Mouse (Mus musculus) CH12.LX (cell line): ENCODE data around the gene Tent5c. TPM values are rescaled to one million over a fixed set of nuclear protein-coding genes. Genes with fewer than 3 reads are reported as not detected.

Experiments used
- DNase-seq: peaks from one replicate; pipeline ENCODE4 v3.0.0-alpha.2; 2013; ENCODE audit errors: extremely low read depth
- H3K27ac ChIP-seq: 2 replicates; pipeline ENCODE4 v1.5.1; 2012; ENCODE audit warnings: low read depth, mild to moderate bottlenecking, control low read depth, moderate library complexity; ENCODE audit not compliant: insufficient read depth
- H3K27me3 ChIP-seq: replicated peaks from 2 replicates; pipeline ENCODE3; 2012; ENCODE audit warnings: inconsistent platforms
- H3K36me3 ChIP-seq, 2 experiments: replicated peaks in 1 of 2; 2 replicates each; pipeline versions ENCODE3 to v1.6.1; 2012; ENCODE audit warnings: inconsistent platforms in 1 of 2, low read length in 1 of 2, mild to moderate bottlenecking in 1 of 2, mixed read lengths in 1 of 2, moderate library complexity in 1 of 2; ENCODE audit not compliant: control insufficient read depth in 1 of 2, insufficient read depth in 1 of 2
- H3K4me1 ChIP-seq, 2 experiments: 2 replicates each; pipeline ENCODE4 v1.6.1; 2012; ENCODE audit warnings: inconsistent platforms in 1 of 2, moderate library complexity in 1 of 2; ENCODE audit not compliant: insufficient read depth in 2 of 2, control insufficient read depth in 1 of 2
- H3K4me2 ChIP-seq: 2 replicates; pipeline ENCODE4 v1.6.1; 2012; ENCODE audit warnings: low read depth, mild to moderate bottlenecking, control low read depth; ENCODE audit not compliant: poor library complexity, insufficient read depth, severe bottlenecking
- H3K4me3 ChIP-seq, 3 experiments: fragments of 150-350 bp in 1 of 3; sonication (generic) in 1 of 3; replicated peaks in 1 of 3; 2 replicates each; pipeline versions ENCODE3 to v1.5.1; 2011 to 2012; ENCODE audit warnings: low read depth in 2 of 3, low read length in 2 of 3, mild to moderate bottlenecking in 2 of 3, moderate library complexity in 2 of 3, control low read depth in 1 of 3, improper control_type of control experiment in 1 of 3, inconsistent platforms in 1 of 3, mixed read lengths in 1 of 3; ENCODE audit not compliant: poor library complexity in 1 of 3
- H3K79me2 ChIP-seq: replicated peaks from 2 replicates; pipeline ENCODE4 v1.6.1; 2012; ENCODE audit warnings: mild to moderate bottlenecking, moderate library complexity; ENCODE audit not compliant: control insufficient read depth, poor library complexity, insufficient read depth, severe bottlenecking; ENCODE audit errors: extremely low read depth
- H3K9ac ChIP-seq: 2 replicates; pipeline ENCODE4 v1.6.1; 2012; ENCODE audit warnings: low read depth, mild to moderate bottlenecking, control low read depth, moderate library complexity; ENCODE audit not compliant: insufficient read depth
- H3K9me3 ChIP-seq: replicated peaks from 2 replicates; pipeline ENCODE3; 2012; ENCODE audit warnings: low read length, inconsistent platforms, mixed read lengths
- BHLHE40 ChIP-seq: IDR thresholded peaks from 2 replicates; pipeline ENCODE4 v1.6.1; 2011; ENCODE audit warnings: mild to moderate bottlenecking, low read depth, low read length, improper control_type of control experiment
- CHD1 ChIP-seq: IDR thresholded peaks from 2 replicates; pipeline ENCODE4 v1.6.1; 2012; ENCODE audit warnings: low read depth, low read length, improper control_type of control experiment, inconsistent platforms
- CHD2 ChIP-seq: IDR thresholded peaks from 2 replicates; pipeline ENCODE4 v1.6.1; 2011; ENCODE audit warnings: low read length, improper control_type of control experiment
- ELF1 ChIP-seq: IDR thresholded peaks from 2 replicates; pipeline ENCODE4 v1.6.1; 2014; ENCODE audit warnings: low read depth, mild to moderate bottlenecking, inconsistent platforms, low read length, improper control_type of control experiment
- ETS1 ChIP-seq: conservative IDR thresholded peaks from 2 replicates; pipeline ENCODE4 v1.6.1; 2012; ENCODE audit warnings: low read depth, mild to moderate bottlenecking, inconsistent platforms, low read length, improper control_type of control experiment, moderate library complexity
- GABPA ChIP-seq: IDR thresholded peaks from 2 replicates; pipeline ENCODE4 v1.6.1; 2012; ENCODE audit warnings: low read depth, low read length, improper control_type of control experiment, inconsistent platforms; ENCODE audit not compliant: insufficient replicate concordance
- HCFC1 ChIP-seq: IDR thresholded peaks from 2 replicates; pipeline ENCODE4 v1.6.1; 2012; ENCODE audit warnings: low read depth, mild to moderate bottlenecking, inconsistent platforms, low read length, improper control_type of control experiment
- IRF4 ChIP-seq: IDR thresholded peaks from 2 replicates; pipeline ENCODE4 v1.6.1; 2014; ENCODE audit warnings: low read depth, mild to moderate bottlenecking, inconsistent platforms, low read length, improper control_type of control experiment
- JUN ChIP-seq: IDR thresholded peaks from 2 replicates; pipeline ENCODE4 v1.6.1; 2011; ENCODE audit warnings: low read depth, mild to moderate bottlenecking, low read length, improper control_type of control experiment, moderate library complexity; ENCODE audit not compliant: insufficient read depth
- JUND ChIP-seq: conservative IDR thresholded peaks from 2 replicates; pipeline ENCODE4 v1.6.1; 2011; ENCODE audit warnings: low read depth, low read length, improper control_type of control experiment
- KAT2A ChIP-seq: IDR thresholded peaks from 2 replicates; pipeline ENCODE4 v1.6.1; 2012; ENCODE audit warnings: low read length, improper control_type of control experiment, inconsistent platforms; ENCODE audit not compliant: insufficient replicate concordance
- MAFK ChIP-seq: IDR thresholded peaks from 2 replicates; pipeline ENCODE4 v1.6.1; 2011; ENCODE audit warnings: low read length, improper control_type of control experiment; ENCODE audit not compliant: insufficient replicate concordance
- MAX ChIP-seq: IDR thresholded peaks from 2 replicates; pipeline ENCODE4 v1.6.1; 2011; ENCODE audit warnings: low read length, improper control_type of control experiment
- MAZ ChIP-seq: IDR thresholded peaks from 2 replicates; pipeline ENCODE4 v1.6.1; 2012; ENCODE audit warnings: low read depth, mild to moderate bottlenecking, inconsistent platforms, low read length, improper control_type of control experiment, moderate library complexity
- MXI1 ChIP-seq: IDR thresholded peaks from 2 replicates; pipeline ENCODE4 v1.6.1; 2011; ENCODE audit warnings: mild to moderate bottlenecking, low read depth, low read length, improper control_type of control experiment
- PAX5 ChIP-seq: IDR thresholded peaks from 2 replicates; pipeline ENCODE4 v1.6.1; 2012; ENCODE audit warnings: low read length, inconsistent platforms, mixed read lengths
- POLR2AphosphoS2 ChIP-seq: IDR thresholded peaks from 2 replicates; pipeline ENCODE4 v1.6.1; 2011; ENCODE audit warnings: low read depth, low read length, improper control_type of control experiment
- RAD21 ChIP-seq: IDR thresholded peaks from 2 replicates; pipeline ENCODE4 v1.6.1; 2011; ENCODE audit warnings: low read depth, mild to moderate bottlenecking, low read length, improper control_type of control experiment, moderate library complexity
- RCOR1 ChIP-seq: conservative IDR thresholded peaks from 2 replicates; pipeline ENCODE4 v1.6.1; 2012; ENCODE audit warnings: low read depth, mild to moderate bottlenecking, inconsistent platforms, low read length, improper control_type of control experiment
- SMC3 ChIP-seq: IDR thresholded peaks from 2 replicates; pipeline ENCODE4 v1.6.1; 2011; ENCODE audit warnings: low read depth, low read length, improper control_type of control experiment
- TCF12 ChIP-seq: IDR thresholded peaks from 2 replicates; pipeline ENCODE4 v1.6.1; 2014; ENCODE audit warnings: low read depth, mild to moderate bottlenecking, inconsistent platforms, low read length, improper control_type of control experiment
- UBTF ChIP-seq: IDR thresholded peaks from 2 replicates; pipeline ENCODE4 v1.6.1; 2012; ENCODE audit warnings: low read depth, mild to moderate bottlenecking, inconsistent platforms, low read length, improper control_type of control experiment, moderate library complexity
- USF1 ChIP-seq: IDR thresholded peaks from 2 replicates; pipeline ENCODE4 v1.6.1; 2014; ENCODE audit warnings: low read depth, mild to moderate bottlenecking, inconsistent platforms, low read length, improper control_type of control experiment
- ZMIZ1 ChIP-seq: IDR thresholded peaks from 2 replicates; pipeline ENCODE4 v1.6.1; 2012; ENCODE audit warnings: low read depth, mild to moderate bottlenecking, inconsistent platforms, low read length, improper control_type of control experiment
- ZNF384 ChIP-seq: IDR thresholded peaks from 2 replicates; pipeline ENCODE4 v1.6.1; 2012; ENCODE audit warnings: low read depth, low read length, improper control_type of control experiment, inconsistent platforms
- dilution Hi-C: fragments of 300-500 bp; cut with MboI; formaldehyde crosslinking; loops from 2 replicates; pipeline ENCODE4 v1.14.3; 2020; ENCODE audit warnings: low sequenced_read_pairs; ENCODE audit not compliant: extremely low pct_unique_long_range_greater_than_20kb, extremely low pct_ligation_motif_present
- in situ Hi-C: fragments of 300-500 bp; cut with MboI; formaldehyde crosslinking; loops from 3 replicates; pipeline ENCODE4 v1.14.3; 2019; ENCODE audit warnings: low sequenced_read_pairs, low pct_ligation_motif_present, low pct_unique_long_range_greater_than_20kb, mixed read lengths
- polyA plus RNA-seq: library from polyadenylated mRNA; unstranded; fragments of >175 nt; gene quantifications from 2 replicates; pipeline ENCODE4 v1.2.1, GENCODE M21; 2012; ENCODE audit warnings: low read depth; ENCODE audit not compliant: insufficient read length
- total RNA-seq, 2 experiments: library from RNA; depleted of rRNA; stranded (reverse); fragments of 300-350 nt in 1 of 2; fragments of >200 nt in 1 of 2; gene quantifications; 2 replicates each; pipeline ENCODE4 v1.2.3; 2012 to 2014

Gene Tent5c
- total and polyA plus RNA-seq, 3 experiments: 10.6 to 18.7 (median 12.3) TPM

DNA sequence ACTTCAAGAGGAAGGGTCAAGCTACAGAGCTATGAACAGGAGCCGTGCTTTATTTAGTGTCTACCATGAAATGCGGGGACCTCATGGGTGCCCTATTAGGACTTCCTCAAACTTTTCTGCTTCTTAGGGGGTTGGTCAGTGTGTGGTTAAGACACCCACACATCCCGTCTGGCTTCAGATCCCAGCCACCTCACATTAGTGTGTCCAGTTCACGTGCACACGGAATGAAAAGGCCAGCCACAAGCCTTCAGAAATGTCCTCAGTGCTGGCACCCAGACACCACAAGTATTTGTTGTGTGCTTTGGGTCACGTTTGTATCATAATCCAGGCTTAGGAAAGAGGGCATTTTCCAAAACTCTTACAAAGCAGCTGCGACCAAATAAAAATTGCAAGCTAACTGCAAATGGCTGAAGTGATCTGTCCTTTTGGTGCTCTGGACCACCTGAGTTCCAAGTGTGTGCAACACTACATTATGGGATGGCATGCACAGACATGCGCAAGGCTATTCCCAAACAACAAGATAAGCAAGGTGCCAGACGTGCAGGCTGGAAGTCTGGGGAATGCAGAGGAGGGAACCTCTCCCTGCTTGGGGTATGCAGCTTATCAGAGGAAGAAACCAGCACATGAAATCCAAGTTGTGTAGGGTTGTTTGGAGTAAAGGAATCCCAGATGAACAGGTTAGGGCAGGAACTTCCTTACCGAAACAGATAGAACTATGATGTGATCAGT, 69.0 kb downstream of the Tent5c start:
- dilution Hi-C loops: no loop called here

DNA sequence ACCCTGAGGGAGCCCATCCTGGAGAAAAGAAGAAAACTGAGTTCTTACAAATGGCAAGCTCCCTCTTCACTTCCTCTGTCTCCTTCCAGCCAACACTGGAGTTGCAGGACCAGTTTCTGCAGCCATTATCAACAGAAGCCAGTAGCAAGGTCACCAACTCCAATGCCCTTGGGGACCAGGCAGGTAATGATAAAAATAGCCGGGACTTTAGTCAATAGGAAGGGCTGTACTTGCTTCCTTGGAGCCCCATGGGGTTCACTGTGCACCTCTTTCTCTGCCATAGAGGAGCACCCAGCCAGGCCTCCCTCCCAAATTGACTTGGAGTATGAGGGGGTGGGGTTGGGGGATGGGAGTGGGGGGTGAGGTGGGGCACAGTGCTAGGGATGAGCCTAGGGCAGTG, 70.7 kb downstream of the Tent5c start:
- TF ChIP-seq GABPA (no peak), RCOR1 (no peak), IRF4 (no peak), MAFK (no peak), POLR2AphosphoS2 (no peak), ELF1 (no peak), SMC3 (no peak), TCF12 (no peak), JUND (no peak), RAD21 (no peak), CHD1 (no peak), PAX5 (no peak), UBTF (no peak), USF1 (no peak), BHLHE40 (no peak), MXI1 (no peak)
- no peaks in the 10 kb centered on the region for H3K36me3 ChIP-seq
- peaks cover 11 to 28% of the 10 kb centered on the region in 2 experiments; a peak in 3 of 4 replicates for H3K4me1 ChIP-seq
- no peak overlapping the region for H3K4me2 ChIP-seq
- no peaks in the 10 kb centered on the region for H3K79me2 ChIP-seq
- H3K27me3 ChIP-seq: no peaks in the 10 kb centered on the region
- DNase-seq: no peak
- H3K27ac ChIP-seq: no peak overlapping the region
- no peak overlapping the region for H3K9ac ChIP-seq
- in situ Hi-C loops (loop anchor here (25.0 kb wide), 1 partner anchor 269 kb away; the partner anchor contains the start of gene Man1a2), dilution Hi-C loops (no loop called here)
- H3K9me3 ChIP-seq: no peaks in the 10 kb centered on the region
- H3K4me3 ChIP-seq: no peak overlapping the region

More for the DNA sequence above, 69.0 kb downstream of the Tent5c start:
- Histone ChIP-seq H3K27ac (no peak overlapping the region), H3K27me3 (no peaks in the 10 kb centered on the region), H3K9ac (no peak overlapping the region), H3K36me3 (no peaks in the 10 kb centered on the region), H3K9me3 (no peaks in the 10 kb centered on the region), H3K4me2 (no peak overlapping the region), H3K4me3 (no peak overlapping the region), H3K79me2 (no peaks in the 10 kb centered on the region), H3K4me1 (peaks cover 13 to 34% of the 10 kb centered on the region in 2 experiments)
- no peak for DNase-seq
- TF ChIP-seq MAX: no peak
- TF ChIP-seq BHLHE40: no peak
- no peak for TF ChIP-seq RAD21
- TF ChIP-seq RCOR1: no peak
- TF ChIP-seq HCFC1: no peak
- no peak for TF ChIP-seq TCF12
- no peak for TF ChIP-seq USF1
- no peak for TF ChIP-seq ETS1
- no peak for TF ChIP-seq CHD2
- TF ChIP-seq JUN: no peak
- TF ChIP-seq MAZ: no peak
- TF ChIP-seq KAT2A: no peak
- TF ChIP-seq ZNF384: no peak
- TF ChIP-seq SMC3: no peak
- TF ChIP-seq ZMIZ1: no peak
- in situ Hi-C loops: loop anchor here (5.0 to 25.0 kb wide), 2 partner anchors 67 to 267 kb away; partner anchors contain the start of genes Man1a2 and Tent5c
